ENCODE assay signal across 8 mouse cellular contexts in the genomic region with DNA sequence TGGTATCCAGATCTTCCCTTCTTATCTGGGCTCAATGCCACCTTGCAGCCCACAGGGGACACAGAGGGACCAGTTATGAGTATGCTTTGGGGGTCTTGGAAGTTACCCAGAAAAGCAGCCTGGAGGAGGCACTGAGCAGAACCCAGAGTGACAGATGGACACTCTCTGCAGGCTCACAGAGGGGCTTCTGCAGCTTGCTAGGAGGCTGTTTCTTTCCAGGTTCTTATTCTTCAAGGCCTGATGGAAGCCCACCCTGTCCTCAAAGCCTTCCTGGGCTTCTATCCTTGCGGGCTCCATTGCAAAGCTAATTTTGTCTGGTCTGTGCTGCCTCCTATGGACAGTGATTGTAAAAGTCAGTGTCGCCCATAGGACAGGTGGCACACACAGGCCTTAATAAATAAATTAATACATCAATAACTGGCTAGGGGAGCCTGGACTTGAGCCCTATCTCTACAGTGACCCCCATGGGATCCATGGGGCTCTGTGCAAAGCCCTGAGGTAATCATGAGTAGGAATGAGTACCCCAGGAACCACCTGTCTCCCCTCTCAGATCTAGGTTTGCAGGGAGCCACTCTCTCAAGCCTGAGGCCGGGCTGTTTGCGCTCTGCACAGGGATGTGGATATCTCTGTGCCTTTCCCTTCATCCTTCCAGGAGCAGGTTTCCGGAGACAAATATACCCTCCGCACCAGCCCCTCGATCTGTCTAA.
DNase-seq lines count a peak whose midpoint lies in the region; ATAC-seq and TF ChIP-seq lines count a peak whose summit lies in the region.
"Had no signal": no experiment of that assay in that cellular context is flagged by ENCODE, and none has a peak within 500 bp of the region (broad histone marks: within the 10 kb centered on the region; RNA-seq: fewer than 3 reads in every experiment).

No protein-coding gene starts in this region.

- no peak overlapping the region for H3K4me2 ChIP-seq in forebrain, embryonic 16.5 days (ENCODE audit: low read length)
- no peak overlapping the region for H3K4me2 ChIP-seq in midbrain, embryonic 14.5 days (ENCODE audit: low read length)

- H3K36me3 ChIP-seq in forebrain, embryonic 16.5 days (ENCODE audit: control insufficient read depth, insufficient read depth): no peaks in the 10 kb centered on the region
- no peaks in the 10 kb centered on the region for H3K36me3 ChIP-seq in midbrain, embryonic 14.5 days (ENCODE audit: control insufficient read depth, insufficient read depth, low read length)

- H3K27me3 ChIP-seq in cerebellum, adult 2 months (ENCODE audit: control insufficient read depth, insufficient read depth, low read length): no peaks in the 10 kb centered on the region
- H3K27me3 ChIP-seq in forebrain, embryonic 16.5 days (replicated peaks; ENCODE audit: control insufficient read depth, insufficient read depth, low read length): no peaks in the 10 kb centered on the region
- H3K27me3 ChIP-seq in midbrain, embryonic 14.5 days (ENCODE audit: control insufficient read depth, insufficient read depth, low read length): no peaks in the 10 kb centered on the region

- no peak for TF ChIP-seq POLR2A in cerebellum, adult 2 months (IDR thresholded peaks at IDR 0.05; ENCODE audit: borderline replicate concordance, insufficient read depth, low read length)

- H3K9me3 ChIP-seq in forebrain, embryonic 16.5 days (ENCODE audit: control insufficient read depth, low read length): no peaks in the 10 kb centered on the region
- no peaks in the 10 kb centered on the region for H3K9me3 ChIP-seq in midbrain, embryonic 14.5 days (ENCODE audit: control insufficient read depth, low read length)

- H3K4me1 ChIP-seq in cerebellum, adult 2 months (ENCODE audit: control insufficient read depth, insufficient read depth, low read length): no peaks in the 10 kb centered on the region
- peaks cover 21% of the 10 kb centered on the region for H3K4me1 ChIP-seq in forebrain, embryonic 16.5 days (replicated peaks; ENCODE audit: control insufficient read depth, insufficient read depth, low read length)
- peaks cover 15% of the 10 kb centered on the region; the same call in 1 of the 2 replicates for H3K4me1 ChIP-seq in midbrain, embryonic 14.5 days (ENCODE audit: control insufficient read depth, insufficient read depth, low read length)

- no peak overlapping the region for H3K4me3 ChIP-seq in cerebellum, adult 2 months (replicated peaks; ENCODE audit: insufficient read depth, low read depth, low read length)
- H3K4me3 ChIP-seq in forebrain, embryonic 16.5 days (replicated peaks; ENCODE audit: low read length): no peak overlapping the region
- H3K4me3 ChIP-seq in midbrain, embryonic 14.5 days (replicated peaks; ENCODE audit: low read depth, low read length): no peak overlapping the region

- TF ChIP-seq CTCF in cerebellum, adult 2 months (IDR thresholded peaks at IDR 0.05; ENCODE audit: borderline replicate concordance, insufficient read depth, low read depth, low read length): peak; percentile 53; the same call in 1 of the 2 replicates

- no peak overlapping the region for H3K27ac ChIP-seq in cerebellum, adult 2 months (ENCODE audit: insufficient read depth, low read length)
- H3K27ac ChIP-seq in forebrain, embryonic 16.5 days (ENCODE audit: low read length): peak overlapping the region; percentile 89
- H3K27ac ChIP-seq in midbrain, embryonic 14.5 days (replicated peaks; ENCODE audit: low read depth, low read length): peak overlapping the region; percentile 78

- ATAC-seq in forebrain, embryonic 16.5 days: peak; percentile 73
- peak; percentile 50; the same call in 1 of the 2 replicates for ATAC-seq in midbrain, embryonic 14.5 days (ENCODE audit: low FRiP score, low TSS enrichment)

- peak overlapping the region; percentile 54 for H3K9ac ChIP-seq in forebrain, embryonic 16.5 days (replicated peaks; ENCODE audit: low read depth, low read length)
- 0 out of 2 replicates have a peak overlapping the region, but pooled peaks have one; percentile 1 for H3K9ac ChIP-seq in midbrain, embryonic 14.5 days (replicated peaks; ENCODE audit: low read length)

- WGBS in cerebellum, adult 2 months: 74% methylated on average over 7 of the region's 7 CpGs
- WGBS in forebrain, embryonic 16.5 days: 21% methylated on average over 7 of the region's 7 CpGs
- 40% methylated on average over 7 of the region's 7 CpGs for WGBS in midbrain, embryonic 14.5 days

- DNase-seq in brain, adult 2 months (ENCODE audit: low read depth, low spot score): peak; percentile 40
- DNase-seq in cerebellum, adult 2 months: peak; percentile 53 to 54
- peak; percentile 72 for DNase-seq in midbrain, embryonic 14.5 days
- no peak for DNase-seq in liver
- DNase-seq in thymus, postnatal 0 days (ENCODE audit: low spot score): no peak
- no peak for DNase-seq in layer of hippocampus, adult 11-12 months (ENCODE audit: low spot score)
- DNase-seq: kidney, adult 11 months had no signal

Comparison
In these comparisons a context has a peak if more than half of its experiments do, and no peak if none do; other contexts are left out.
1. DNase-seq: peak in brain, adult 2 months (single experiment), cerebellum, adult 2 months (2 of 2) and midbrain, embryonic 14.5 days (single experiment); none in liver (single experiment), thymus, postnatal 0 days (single experiment) and layer of hippocampus, adult 11-12 months (single experiment).